Mouse (Mus musculus) lung, embryonic 16.5 days (tissue): ENCODE data around the gene Csrp3. TPM values are rescaled to one million over a fixed set of nuclear protein-coding genes. Genes with fewer than 3 reads are reported as not detected.

ENCODE experiments used
- ATAC-seq: fragments of 200-750 bp; cut with Nextera tagmentation; 2 replicates; pipeline ENCODE4 v1.8.0; 2017; ENCODE audit warnings: low read depth, mild to moderate bottlenecking, moderate library complexity
- H3K27ac ChIP-seq: fragments of 300-500 bp; sonication (generic); 2 replicates; pipeline ENCODE4 v1.5.1; 2014; ENCODE audit warnings: mild to moderate bottlenecking, control low read depth, low read length
- H3K27me3 ChIP-seq: fragments of 300-500 bp; sonication (generic); 2 replicates; pipeline ENCODE4 v1.6.1; 2014; ENCODE audit warnings: low read depth, low read length, mixed read lengths; ENCODE audit not compliant: control insufficient read depth, insufficient read depth
- H3K36me3 ChIP-seq: fragments of 300-500 bp; sonication (generic); 2 replicates; pipeline ENCODE4 v1.6.1; 2014; ENCODE audit warnings: low read length; ENCODE audit not compliant: control insufficient read depth, insufficient read depth
- H3K4me1 ChIP-seq: fragments of 300-500 bp; sonication (generic); replicated peaks from 2 replicates; pipeline ENCODE4 v1.6.1; 2014; ENCODE audit warnings: low read length, mixed read lengths; ENCODE audit not compliant: control insufficient read depth, insufficient read depth
- H3K4me2 ChIP-seq: fragments of 300-500 bp; sonication (generic); 2 replicates; pipeline ENCODE4 v1.6.1; 2014; ENCODE audit warnings: low read depth, low read length, control low read depth
- H3K4me3 ChIP-seq: fragments of 300-500 bp; sonication (generic); 2 replicates; pipeline ENCODE4 v1.5.1; 2014; ENCODE audit warnings: mild to moderate bottlenecking, low read length, control low read depth
- H3K9ac ChIP-seq: fragments of 300-500 bp; sonication (generic); 2 replicates; pipeline ENCODE4 v1.6.1; 2014; ENCODE audit warnings: low read length, control low read depth
- H3K9me3 ChIP-seq: fragments of 300-500 bp; sonication (generic); 2 replicates; pipeline ENCODE4 v1.6.1; 2016; ENCODE audit warnings: low read length; ENCODE audit not compliant: control insufficient read depth
- WGBS: fragments of 180-500 bp; shearing (Covaris S2); extraction: QIAGEN DNeasy Blood & Tissue Kit; methylation state at CpG from one replicate; pipeline ENCODE4 v1.1.7; 2014; 5-methylcytosine and 5-hydroxymethylcytosine counted together
- polyA plus RNA-seq: library from polyadenylated mRNA; unstranded; fragments of >200 nt; fragmentation: Nextera tagmentation; extraction: Ambion mirVana; gene quantifications from 2 replicates; pipeline ENCODE4 v1.2.1, GENCODE M21; 2015

The Csrp3 gene
- polyA plus RNA-seq, 1 experiment from 2014 or later = 71.6 TPM

GRCm38 (mm10) chr7:48859362-48859761, 11.5 kb upstream of the Csrp3 start:
- no peak for ATAC-seq
- no peak overlapping the region for H3K4me2 ChIP-seq
- no peak overlapping the region for H3K4me3 ChIP-seq
- H3K36me3 ChIP-seq = no peaks in the 10 kb centered on the region
- no peaks in the 10 kb centered on the region for H3K27me3 ChIP-seq
- WGBS = 69% methylated on average over 4 of the region's 4 CpGs
- no peak overlapping the region for H3K9ac ChIP-seq
- no peaks in the 10 kb centered on the region for H3K9me3 ChIP-seq
- no peaks in the 10 kb centered on the region for H3K4me1 ChIP-seq
- H3K27ac ChIP-seq = no peak overlapping the region

- Histone ChIP-seq H3K27me3 (no peaks in the 10 kb centered on the region), H3K4me2 (no peak overlapping the region), H3K27ac (no peak overlapping the region), H3K4me3 (no peak overlapping the region), H3K9me3 (no peaks in the 10 kb centered on the region), H3K9ac (no peak overlapping the region), H3K4me1 (no peaks in the 10 kb centered on the region), H3K36me3 (no peaks in the 10 kb centered on the region)
- WGBS = 38% methylated on average over 1 of the region's 1 CpGs
- ATAC-seq = no peak
These were observed 10.4 kb upstream of the Csrp3 start for GRCm38 (mm10) chr7:48858257-48858656.

GRCm38 (mm10) chr7:48855461-48855860, 7.6 kb upstream of the Csrp3 start:
- Histone ChIP-seq H3K4me1 (no peaks in the 10 kb centered on the region), H3K9me3 (no peaks in the 10 kb centered on the region), H3K36me3 (no peaks in the 10 kb centered on the region), H3K9ac (no peak overlapping the region), H3K27me3 (no peaks in the 10 kb centered on the region), H3K27ac (no peak overlapping the region), H3K4me2 (no peak overlapping the region), H3K4me3 (no peak overlapping the region)
- WGBS = 90% methylated on average over 3 of the region's 3 CpGs
- no peak for ATAC-seq

DNA sequence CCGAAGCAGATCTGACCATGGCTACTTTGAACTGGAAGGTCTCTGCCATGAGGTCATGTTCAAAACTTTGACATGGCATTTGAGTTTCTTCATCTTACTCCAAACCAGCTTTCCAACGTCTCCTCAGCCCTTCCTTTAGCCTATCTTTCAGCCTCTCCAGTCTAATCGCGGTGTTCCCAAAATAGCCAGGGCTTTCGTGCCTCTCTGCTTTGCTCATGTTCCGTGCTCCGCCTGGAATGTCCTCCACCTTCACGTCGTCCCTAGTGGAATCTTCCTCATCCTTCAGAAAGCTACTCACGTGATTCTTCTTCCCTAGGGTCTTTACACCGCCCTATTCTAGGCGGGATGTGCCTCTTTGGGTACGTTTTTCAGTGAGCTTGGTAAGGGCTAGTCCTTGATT, 5.7 kb upstream of the Csrp3 start:
- ATAC-seq = no peak
- Histone ChIP-seq H3K36me3 (no peaks in the 10 kb centered on the region), H3K4me1 (no peaks in the 10 kb centered on the region), H3K4me2 (no peak overlapping the region), H3K9ac (no peak overlapping the region), H3K27me3 (no peaks in the 10 kb centered on the region), H3K9me3 (no peaks in the 10 kb centered on the region), H3K27ac (no peak overlapping the region), H3K4me3 (no peak overlapping the region)
- WGBS = 80% methylated on average over 13 of the region's 13 CpGs

GRCm38 (mm10) chr7:48851529-48852104, 3.8 kb upstream of the Csrp3 start:
- Histone ChIP-seq H3K36me3 (no peaks in the 10 kb centered on the region), H3K4me2 (no peak overlapping the region), H3K27me3 (no peaks in the 10 kb centered on the region), H3K9me3 (no peaks in the 10 kb centered on the region), H3K4me1 (no peaks in the 10 kb centered on the region), H3K27ac (no peak overlapping the region), H3K9ac (no peak overlapping the region), H3K4me3 (no peak overlapping the region)
- 86% methylated on average over 6 of the region's 6 CpGs for WGBS
- no peak for ATAC-seq

- Histone ChIP-seq H3K27me3 (no peaks in the 10 kb centered on the region), H3K9ac (no peak overlapping the region), H3K4me3 (no peak overlapping the region), H3K36me3 (no peaks in the 10 kb centered on the region), H3K27ac (no peak overlapping the region), H3K9me3 (no peaks in the 10 kb centered on the region), H3K4me1 (peaks cover 5% of the 10 kb centered on the region), H3K4me2 (no peak overlapping the region)
- 62% methylated on average over 6 of the region's 6 CpGs for WGBS
- no peak for ATAC-seq
These were observed 1.1 kb downstream of the Csrp3 start for GRCm38 (mm10) chr7:48846755-48847154.

- Histone ChIP-seq H3K4me2 (no peak overlapping the region), H3K4me1 (peaks cover 5% of the 10 kb centered on the region), H3K4me3 (no peak overlapping the region), H3K9me3 (no peaks in the 10 kb centered on the region), H3K27me3 (no peaks in the 10 kb centered on the region), H3K27ac (no peak overlapping the region), H3K9ac (no peak overlapping the region), H3K36me3 (no peaks in the 10 kb centered on the region)
- WGBS = 54% methylated on average over 12 of the region's 12 CpGs
- peak; percentile 91 for ATAC-seq
These were observed 2.4 kb downstream of the Csrp3 start for GRCm38 (mm10) chr7:48845213-48845973.

DNA sequence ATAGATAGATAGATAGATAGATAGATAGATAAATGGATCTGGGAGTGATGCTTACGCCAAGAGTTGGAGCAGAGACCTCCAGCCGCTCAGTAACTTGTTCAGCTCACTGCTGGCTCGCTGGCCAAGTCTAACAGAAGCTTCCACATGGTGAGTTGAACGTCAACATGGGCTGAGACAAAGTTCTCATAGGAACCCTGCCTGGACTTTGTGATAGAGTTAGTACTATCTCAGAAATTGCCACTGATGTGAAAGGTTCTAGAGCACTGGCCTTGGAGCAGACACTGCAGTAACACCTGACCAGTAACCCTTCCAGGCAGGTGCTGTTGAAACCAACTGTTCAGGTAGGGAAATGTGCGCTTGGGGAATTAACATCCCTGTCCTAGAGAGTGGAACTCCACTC, 4.3 kb downstream of the Csrp3 start:
- H3K9ac ChIP-seq = no peak overlapping the region
- H3K4me3 ChIP-seq = no peak overlapping the region
- no peaks in the 10 kb centered on the region for H3K9me3 ChIP-seq
- H3K27ac ChIP-seq = no peak overlapping the region
- no peaks in the 10 kb centered on the region for H3K36me3 ChIP-seq
- H3K4me1 ChIP-seq = peaks cover 5% of the 10 kb centered on the region
- 89% methylated on average over 5 of the region's 5 CpGs for WGBS
- no peak overlapping the region for H3K4me2 ChIP-seq
- ATAC-seq = no peak
- no peaks in the 10 kb centered on the region for H3K27me3 ChIP-seq

GRCm38 (mm10) chr7:48842353-48842752, 5.5 kb downstream of the Csrp3 start:
- no peaks in the 10 kb centered on the region for H3K36me3 ChIP-seq
- H3K4me3 ChIP-seq = no peak overlapping the region
- no peak overlapping the region for H3K27ac ChIP-seq
- H3K9me3 ChIP-seq = no peaks in the 10 kb centered on the region
- peaks cover 5% of the 10 kb centered on the region for H3K4me1 ChIP-seq
- H3K9ac ChIP-seq = no peak overlapping the region
- 55% methylated on average over 3 of the region's 3 CpGs for WGBS
- no peaks in the 10 kb centered on the region for H3K27me3 ChIP-seq
- no peak overlapping the region for H3K4me2 ChIP-seq
- no peak for ATAC-seq
